Mouse (Mus musculus) MEL (cell line): ENCODE results near the gene Psen2. TPM values are rescaled to one million over a fixed set of nuclear protein-coding genes. Genes with fewer than 3 reads are reported as not detected.
A peak's percentile ranks its signal among the peaks of the same experiment; 100 is the strongest.

Experiments
- DNase-seq: peaks from one replicate; pipeline ENCODE4 v3.0.0; 2011; ENCODE audit warnings: low read depth, low spot score
- H3K27ac ChIP-seq: 2 replicates; pipeline ENCODE4 v1.5.1; 2012; ENCODE audit warnings: low read depth, mild to moderate bottlenecking, control low read depth, low read length, moderate library complexity; ENCODE audit not compliant: control insufficient read depth
- H3K27me3 ChIP-seq, 2 experiments: fragments of 150-350 bp in 1 of 2; sonication (generic) in 1 of 2; 2 replicates each; pipeline ENCODE4 v1.6.1; 2012; ENCODE audit warnings: low read length in 2 of 2, mild to moderate bottlenecking in 2 of 2, improper control_type of control experiment in 1 of 2, moderate library complexity in 1 of 2; ENCODE audit not compliant: insufficient read depth in 2 of 2, control insufficient read depth in 1 of 2
- H3K36me3 ChIP-seq, 2 experiments: 2 replicates each; pipeline ENCODE4 v1.6.1; 2012 to 2014; ENCODE audit warnings: low read length in 2 of 2, improper control_type of control experiment in 1 of 2, inconsistent platforms in 1 of 2, mild to moderate bottlenecking in 1 of 2; ENCODE audit not compliant: insufficient read depth in 2 of 2, control insufficient read depth in 1 of 2
- H3K4me1 ChIP-seq, 2 experiments: fragments of 150-350 bp in 1 of 2; sonication (generic) in 1 of 2; 2 replicates each; pipeline ENCODE4 v1.6.1; 2012; ENCODE audit warnings: low read length in 2 of 2, improper control_type of control experiment in 1 of 2, mild to moderate bottlenecking in 1 of 2; ENCODE audit not compliant: insufficient read depth in 2 of 2, control insufficient read depth in 1 of 2
- H3K4me3 ChIP-seq, 2 experiments: fragments of 150-350 bp in 1 of 2; sonication (generic) in 1 of 2; 2 replicates each; pipeline ENCODE4 v1.5.1; 2012; ENCODE audit warnings: low read depth in 2 of 2, low read length in 2 of 2, mild to moderate bottlenecking in 2 of 2, moderate library complexity in 2 of 2, control low read depth in 1 of 2, improper control_type of control experiment in 1 of 2; ENCODE audit not compliant: control insufficient read depth in 1 of 2, insufficient read depth in 1 of 2
- H3K79me2 ChIP-seq: 2 replicates; pipeline ENCODE4 v1.6.1; 2012; ENCODE audit warnings: mild to moderate bottlenecking, low read length, moderate library complexity; ENCODE audit not compliant: control insufficient read depth, poor library complexity, insufficient read depth
- H3K9ac ChIP-seq: 2 replicates; pipeline ENCODE4 v1.6.1; 2012; ENCODE audit warnings: low read depth, mild to moderate bottlenecking, control low read depth, low read length, moderate library complexity; ENCODE audit not compliant: control insufficient read depth, poor library complexity, severe bottlenecking
- H3K9me3 ChIP-seq: fragments of 150-350 bp; sonication (generic); replicated peaks from 2 replicates; pipeline ENCODE4 v1.6.1; 2012; ENCODE audit warnings: mild to moderate bottlenecking, low read length, improper control_type of control experiment, moderate library complexity; ENCODE audit not compliant: insufficient read depth
- BHLHE40 ChIP-seq: IDR thresholded peaks from 2 replicates; pipeline ENCODE4 v1.6.1; 2012; ENCODE audit warnings: low read depth, mild to moderate bottlenecking, inconsistent platforms, low read length, improper control_type of control experiment, borderline replicate concordance
- CHD1 ChIP-seq: IDR thresholded peaks from 2 replicates; pipeline ENCODE4 v1.6.1; 2012; ENCODE audit warnings: low read depth, mild to moderate bottlenecking, inconsistent platforms, low read length, improper control_type of control experiment
- CHD2 ChIP-seq: IDR thresholded peaks from 2 replicates; pipeline ENCODE4 v1.6.1; 2011; ENCODE audit warnings: low read length, improper control_type of control experiment
- ELF1 ChIP-seq: IDR thresholded peaks from 2 replicates; pipeline ENCODE4 v1.6.1; 2014; ENCODE audit warnings: low read depth, mild to moderate bottlenecking, inconsistent platforms, low read length, improper control_type of control experiment, moderate library complexity
- ETS1 ChIP-seq: IDR thresholded peaks from 2 replicates; pipeline ENCODE4 v1.6.1; 2012; ENCODE audit warnings: low read depth, mild to moderate bottlenecking, inconsistent platforms, low read length, improper control_type of control experiment, moderate library complexity
- GATA1 ChIP-seq: IDR thresholded peaks from 2 replicates; pipeline ENCODE4 v1.6.1; 2011; ENCODE audit warnings: low read depth, low read length, improper control_type of control experiment
- HCFC1 ChIP-seq: IDR thresholded peaks from 2 replicates; pipeline ENCODE4 v1.6.1; 2012; ENCODE audit warnings: low read depth, mild to moderate bottlenecking, inconsistent platforms, low read length, improper control_type of control experiment, moderate library complexity
- MAFK ChIP-seq: IDR thresholded peaks from 2 replicates; pipeline ENCODE4 v1.6.1; 2011; ENCODE audit warnings: low read depth, mild to moderate bottlenecking, low read length, improper control_type of control experiment, borderline replicate concordance
- MAZ ChIP-seq: IDR thresholded peaks from 2 replicates; pipeline ENCODE4 v1.6.1; 2012; ENCODE audit warnings: low read depth, mild to moderate bottlenecking, inconsistent platforms, low read length, improper control_type of control experiment
- MEF2A ChIP-seq: IDR thresholded peaks from 2 replicates; pipeline ENCODE4 v1.6.1; 2014; ENCODE audit warnings: low read depth, mild to moderate bottlenecking, inconsistent platforms, low read length, improper control_type of control experiment; ENCODE audit not compliant: poor library complexity, insufficient replicate concordance, severe bottlenecking; ENCODE audit errors: extremely low read depth
- MXI1 ChIP-seq: IDR thresholded peaks from 2 replicates; pipeline ENCODE4 v1.6.1; 2011; ENCODE audit warnings: mild to moderate bottlenecking, low read depth, low read length, improper control_type of control experiment
- MYB ChIP-seq: IDR thresholded peaks from 2 replicates; pipeline ENCODE4 v1.6.1; 2011; ENCODE audit warnings: mild to moderate bottlenecking, low read depth, low read length, improper control_type of control experiment
- POLR2A ChIP-seq, 2 experiments: IDR thresholded peaks; 2 replicates each; pipeline ENCODE4 v1.6.1; 2011 to 2012; ENCODE audit warnings: low read length in 2 of 2, mild to moderate bottlenecking in 2 of 2, control low read depth in 1 of 2, improper control_type of control experiment in 1 of 2, low read depth in 1 of 2, moderate library complexity in 1 of 2; ENCODE audit not compliant: control insufficient read depth in 1 of 2, insufficient read depth in 1 of 2, poor library complexity in 1 of 2
- POLR2AphosphoS2 ChIP-seq: IDR thresholded peaks from 2 replicates; pipeline ENCODE4 v1.6.1; 2011; ENCODE audit warnings: low read length, improper control_type of control experiment
- RCOR1 ChIP-seq: IDR thresholded peaks from 2 replicates; pipeline ENCODE4 v1.6.1; 2012; ENCODE audit warnings: low read depth, mild to moderate bottlenecking, inconsistent platforms, low read length, improper control_type of control experiment
- SIN3A ChIP-seq: IDR thresholded peaks from 2 replicates; pipeline ENCODE4 v1.6.1; 2012; ENCODE audit warnings: low read length, improper control_type of control experiment, inconsistent platforms
- SMC3 ChIP-seq: IDR thresholded peaks from 2 replicates; pipeline ENCODE4 v1.6.1; 2011; ENCODE audit warnings: low read depth, low read length, improper control_type of control experiment
- TAL1 ChIP-seq: IDR thresholded peaks from 2 replicates; pipeline ENCODE4 v1.6.1; 2012; ENCODE audit warnings: mild to moderate bottlenecking, inconsistent platforms, low read length, moderate library complexity, mixed read lengths
- TBP ChIP-seq: IDR thresholded peaks from 2 replicates; pipeline ENCODE4 v1.8.0; 2011; ENCODE audit warnings: low read depth, low read length, improper control_type of control experiment
- USF1 ChIP-seq: IDR thresholded peaks from 2 replicates; pipeline ENCODE4 v1.6.1; 2014; ENCODE audit warnings: low read depth, mild to moderate bottlenecking, inconsistent platforms, low read length, improper control_type of control experiment, moderate library complexity
- USF2 ChIP-seq, 2 experiments: IDR thresholded peaks; 2 replicates each; pipeline ENCODE4 v1.6.1; 2011 to 2012; ENCODE audit warnings: improper control_type of control experiment in 2 of 2, low read length in 2 of 2, borderline replicate concordance in 1 of 2, inconsistent platforms in 1 of 2, low read depth in 1 of 2, mild to moderate bottlenecking in 1 of 2; ENCODE audit not compliant: insufficient read depth in 1 of 2
- ZKSCAN1 ChIP-seq: IDR thresholded peaks from 2 replicates; pipeline ENCODE4 v1.6.1; 2012; ENCODE audit warnings: low read depth, mild to moderate bottlenecking, inconsistent platforms, low read length, improper control_type of control experiment, moderate library complexity
- ZMIZ1 ChIP-seq: IDR thresholded peaks from 2 replicates; pipeline ENCODE4 v1.6.1; 2012; ENCODE audit warnings: low read depth, mild to moderate bottlenecking, inconsistent platforms, low read length, improper control_type of control experiment, moderate library complexity
- polyA plus RNA-seq, 2 experiments: library from polyadenylated mRNA; stranded (reverse) in 1 of 2; unstranded in 1 of 2; fragments of >175 nt in 1 of 2; fragments of >200 nt in 1 of 2; gene quantifications; 2 replicates each; pipeline versions ENCODE4 v1.2.1 to v1.2.4; 2012; ENCODE audit warnings: low replicate concordance in 2 of 2, low read depth in 1 of 2; ENCODE audit not compliant: insufficient read length in 2 of 2, insufficient read depth in 1 of 2, missing spikeins in 1 of 2
- total RNA-seq: library from RNA; depleted of rRNA; stranded (reverse); fragments of 300-350 nt; gene quantifications from 2 replicates; pipeline ENCODE4 v1.2.3, GENCODE M21; 2012

Psen2 gene
- total and polyA plus RNA-seq, 3 experiments: 35.0 to 39.2 TPM; not detected in 1

DNA sequence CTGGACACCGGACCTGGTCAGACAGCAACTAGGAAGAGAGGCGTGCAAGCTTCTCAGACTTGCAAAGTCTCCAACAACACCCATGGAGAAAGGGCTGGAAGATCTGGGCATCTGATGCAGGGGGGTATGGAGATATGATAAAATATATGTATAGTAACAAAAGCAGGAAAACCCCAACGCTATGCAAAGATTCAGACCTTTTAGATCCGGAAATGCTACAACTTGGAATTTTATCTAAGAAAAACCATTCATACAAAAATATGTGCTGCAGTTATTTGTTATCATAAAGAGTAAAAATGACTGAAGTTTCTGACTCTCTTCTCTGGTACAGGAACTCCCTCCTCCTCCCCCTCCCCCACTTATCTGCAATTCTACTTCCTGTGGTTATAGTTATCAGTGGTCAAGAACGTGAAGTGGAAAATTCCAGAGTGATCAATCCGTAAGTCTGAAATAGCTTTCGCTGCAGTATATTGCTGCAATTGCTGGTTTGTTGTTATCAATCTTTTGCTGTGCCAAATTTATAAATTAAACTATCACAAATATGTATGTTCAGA lies 14.6 kb downstream of the Psen2 start (continued):
- TF ChIP-seq BHLHE40 (peak; percentile 99), ETS1 (peak; percentile 92), USF2 (IDR thresholded peaks at IDR 0.05; ENCODE audit: borderline replicate concordance in 1 of 2, insufficient read depth in 1 of 2, low read depth in 1 of 2, low read length in 2 of 2) (no peak), MAFK (peak; percentile 66; the same call in 1 of the 2 replicates), RCOR1 (peak; percentile 93), MXI1 (peak; percentile 22; the same call in 1 of the 2 replicates), MEF2A (peak; percentile 52; the same call in 1 of the 2 replicates), TBP (0 out of 2 replicates have a peak, but pooled peaks have one; percentile 53), ZMIZ1 (no peak), MAZ (peak; percentile 96), ZKSCAN1 (no peak)

DNA sequence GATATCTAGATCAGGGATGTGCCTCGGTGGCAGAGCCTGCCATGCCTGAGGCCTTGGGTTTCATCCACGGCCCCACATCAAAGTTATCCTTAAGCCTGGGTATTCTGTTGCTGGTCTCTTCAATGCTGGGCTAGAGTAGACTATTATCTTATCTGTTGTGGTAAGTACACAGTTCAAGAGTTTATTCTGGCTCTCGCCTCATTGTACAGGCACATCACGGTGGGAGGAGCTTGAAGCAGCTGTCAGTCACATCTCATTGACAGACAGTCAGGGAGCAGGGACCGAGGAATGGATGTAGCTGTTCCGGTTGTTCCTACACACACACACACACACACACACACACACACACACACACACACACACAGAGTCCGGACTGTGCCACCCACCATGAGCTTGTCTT lies 15.3 kb downstream of the Psen2 start:
- DNase-seq: peak; percentile 58
- H3K27ac ChIP-seq: peak overlapping the region; percentile 99
- no peaks in the 10 kb centered on the region for H3K79me2 ChIP-seq
- TF ChIP-seq POLR2A (IDR thresholded peaks at IDR 0.05; ENCODE audit: control insufficient read depth in 1 of 2, insufficient read depth in 1 of 2, low read depth in 1 of 2, low read length in 2 of 2, poor library complexity in 1 of 2): no peak
- no peak for TF ChIP-seq POLR2AphosphoS2
- 0 out of 2 replicates have a peak, but pooled peaks have one; percentile 15 for TF ChIP-seq HCFC1
- 0 out of 2 replicates have a peak, but pooled peaks have one; percentile 48 for TF ChIP-seq GATA1
- peak overlapping the region; percentile 60 for H3K9ac ChIP-seq
- H3K36me3 ChIP-seq: peaks cover 0 to 37% of the 10 kb centered on the region in 2 experiments; a peak in 2 of 4 replicates
- no peaks in the 10 kb centered on the region for H3K27me3 ChIP-seq
- peaks cover 7 to 49% of the 10 kb centered on the region in 2 experiments for H3K4me1 ChIP-seq
- H3K4me3 ChIP-seq: peak overlapping the region; percentile 12 to 24
- no peaks in the 10 kb centered on the region for H3K9me3 ChIP-seq

DNA sequence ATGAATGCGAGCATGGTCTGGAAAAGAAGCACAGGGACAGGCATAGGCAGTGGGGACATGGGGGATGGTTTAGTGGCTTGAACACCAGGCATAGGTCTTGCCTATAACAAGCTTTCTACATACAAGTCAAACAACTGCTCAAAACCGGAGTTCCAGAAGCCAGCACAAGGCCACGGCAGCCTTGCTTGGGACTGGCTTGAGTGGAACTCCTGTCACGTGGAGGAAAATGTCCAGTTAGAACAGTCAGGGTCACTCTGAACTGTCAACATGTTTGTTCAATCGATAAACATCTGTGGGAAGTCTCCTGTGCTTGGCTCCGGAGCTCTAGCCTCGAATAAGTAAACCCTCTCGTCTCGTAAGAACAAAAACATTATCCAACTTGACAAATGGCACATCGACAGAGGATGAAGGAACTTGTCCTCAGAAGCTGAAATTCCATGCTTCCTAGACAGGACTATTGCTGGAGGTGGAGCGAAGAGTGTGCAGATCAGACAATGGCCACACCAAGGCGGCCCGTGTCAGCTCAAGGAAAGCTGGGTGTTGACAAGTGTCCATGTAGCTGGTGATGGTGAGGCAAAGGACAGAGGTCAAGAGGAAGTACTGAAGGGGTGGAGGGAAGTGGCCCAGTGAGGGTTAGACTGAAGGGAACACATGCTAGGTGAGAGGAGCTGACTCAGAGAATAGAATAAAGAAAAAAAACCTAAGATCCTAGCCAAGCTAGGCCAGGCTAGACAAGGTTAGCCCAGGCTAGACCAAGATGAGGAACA lies 17.3 kb downstream of the Psen2 start:
- DNase-seq: no peak
- Histone ChIP-seq H3K4me3 (no peak overlapping the region), H3K27ac (no peak overlapping the region), H3K36me3 (peaks cover 0 to 24% of the 10 kb centered on the region in 2 experiments; a peak in 2 of 4 replicates), H3K9me3 (no peaks in the 10 kb centered on the region), H3K9ac (no peak overlapping the region), H3K4me1 (peaks cover 7 to 35% of the 10 kb centered on the region in 2 experiments), H3K79me2 (no peaks in the 10 kb centered on the region), H3K27me3 (no peaks in the 10 kb centered on the region)
- TF ChIP-seq SMC3: no peak
- TF ChIP-seq ZMIZ1: no peak
- no peak for TF ChIP-seq TAL1
- TF ChIP-seq SIN3A: no peak
- no peak for TF ChIP-seq CHD2
- no peak for TF ChIP-seq CHD1
- no peak for TF ChIP-seq USF1
- no peak for TF ChIP-seq MYB
- no peak for TF ChIP-seq ELF1
- TF ChIP-seq ZKSCAN1: no peak
- no peak for TF ChIP-seq GATA1
- no peak for TF ChIP-seq MAFK
